Mouse (Mus musculus): ENCODE measurements around the gene Baz1b. TPM values are rescaled to one million over a fixed set of nuclear protein-coding genes. Genes with fewer than 3 reads are reported as not detected.

Gene Baz1b
- total and polyA plus RNA-seq, 3 experiments, result 44.5 to 81.5 (median 72.9) TPM

GRCm38 (mm10) chr5:135271563-135272165 lies 84.6 kb downstream of the Baz1b start:
- Histone ChIP-seq H3K36me3 (ENCODE audit: control insufficient read depth in 1 of 2, insufficient read depth in 2 of 2, low read length in 2 of 2) (no peaks in the 10 kb centered on the region), H3K4me3 (ENCODE audit: control insufficient read depth in 1 of 2, insufficient read depth in 1 of 2, low read depth in 2 of 2, low read length in 2 of 2) (no peak overlapping the region), H3K4me1 (ENCODE audit: control insufficient read depth in 1 of 2, insufficient read depth in 2 of 2, low read length in 2 of 2) (no peaks in the 10 kb centered on the region), H3K27me3 (ENCODE audit: control insufficient read depth in 1 of 2, insufficient read depth in 2 of 2, low read length in 2 of 2) (peaks cover 0 to 3% of the 10 kb centered on the region in 2 experiments; a peak in 1 of 4 replicates), H3K79me2 (ENCODE audit: control insufficient read depth, insufficient read depth, low read length, poor library complexity) (no peaks in the 10 kb centered on the region), H3K9ac (ENCODE audit: control insufficient read depth, low read depth, low read length, poor library complexity, severe bottlenecking) (no peak overlapping the region), H3K9me3 (replicated peaks; ENCODE audit: insufficient read depth, low read length) (no peaks in the 10 kb centered on the region), H3K27ac (ENCODE audit: control insufficient read depth, low read depth, low read length) (no peak overlapping the region)
- no peak for DNase-seq (ENCODE audit: low read depth, low spot score)
- no peak for TF ChIP-seq ZC3H11A (IDR thresholded peaks at IDR 0.05; ENCODE audit: low read depth, low read length)
- no peak for TF ChIP-seq EP300 (IDR thresholded peaks at IDR 0.05; ENCODE audit: low read depth in 1 of 2, low read length in 2 of 2)
- no peak for TF ChIP-seq NELFE (IDR thresholded peaks at IDR 0.05; ENCODE audit: low read depth, low read length)
- TF ChIP-seq CHD1 (IDR thresholded peaks at IDR 0.05; ENCODE audit: low read depth, low read length), result no peak
- TF ChIP-seq POLR2AphosphoS2 (IDR thresholded peaks at IDR 0.05; ENCODE audit: low read length), result no peak
- no peak for TF ChIP-seq NRF1 (IDR thresholded peaks at IDR 0.05; ENCODE audit: insufficient read depth, low read depth, low read length, poor library complexity, severe bottlenecking)
- TF ChIP-seq ELF1 (IDR thresholded peaks at IDR 0.05; ENCODE audit: low read depth, low read length), result no peak
- TF ChIP-seq CHD2 (IDR thresholded peaks at IDR 0.05; ENCODE audit: low read length), result no peak
- TF ChIP-seq MEF2A (IDR thresholded peaks at IDR 0.05; ENCODE audit: extremely low read depth, insufficient replicate concordance, low read depth, low read length, poor library complexity, severe bottlenecking), result no peak
- TF ChIP-seq SMC3 (IDR thresholded peaks at IDR 0.05; ENCODE audit: low read depth, low read length), result no peak
- no peak for TF ChIP-seq HCFC1 (IDR thresholded peaks at IDR 0.05; ENCODE audit: low read depth, low read length)
- TF ChIP-seq MAX (IDR thresholded peaks at IDR 0.05; ENCODE audit: low read length), result no peak
- TF ChIP-seq USF1 (IDR thresholded peaks at IDR 0.05; ENCODE audit: low read depth, low read length), result no peak
- no peak for TF ChIP-seq ZNF384 (IDR thresholded peaks at IDR 0.05; ENCODE audit: low read depth, low read length)

- no peak for TF ChIP-seq GABPA (IDR thresholded peaks at IDR 0.05; ENCODE audit: low read depth, low read length)
- no peak for TF ChIP-seq POLR2AphosphoS2 (IDR thresholded peaks at IDR 0.05; ENCODE audit: low read length)
- no peak for TF ChIP-seq TBP (IDR thresholded peaks at IDR 0.05; ENCODE audit: low read depth, low read length)
- TF ChIP-seq MEF2A (IDR thresholded peaks at IDR 0.05; ENCODE audit: extremely low read depth, insufficient replicate concordance, low read depth, low read length, poor library complexity, severe bottlenecking), result no peak
- Histone ChIP-seq H3K4me3 (ENCODE audit: control insufficient read depth in 1 of 2, insufficient read depth in 1 of 2, low read depth in 2 of 2, low read length in 2 of 2) (no peak overlapping the region), H3K4me1 (ENCODE audit: control insufficient read depth in 1 of 2, insufficient read depth in 2 of 2, low read length in 2 of 2) (no peaks in the 10 kb centered on the region), H3K27ac (ENCODE audit: control insufficient read depth, low read depth, low read length) (no peak overlapping the region), H3K27me3 (ENCODE audit: control insufficient read depth in 1 of 2, insufficient read depth in 2 of 2, low read length in 2 of 2) (peaks cover 0 to 4% of the 10 kb centered on the region in 2 experiments; a peak in 1 of 4 replicates), H3K9me3 (replicated peaks; ENCODE audit: insufficient read depth, low read length) (no peaks in the 10 kb centered on the region), H3K36me3 (ENCODE audit: control insufficient read depth in 1 of 2, insufficient read depth in 2 of 2, low read length in 2 of 2) (no peaks in the 10 kb centered on the region), H3K79me2 (ENCODE audit: control insufficient read depth, insufficient read depth, low read length, poor library complexity) (no peaks in the 10 kb centered on the region), H3K9ac (ENCODE audit: control insufficient read depth, low read depth, low read length, poor library complexity, severe bottlenecking) (no peak overlapping the region)
- no peak for DNase-seq (ENCODE audit: low read depth, low spot score)
Measured at GRCm38 (mm10) chr5:135274663-135275396, 87.8 kb downstream of the Baz1b start.
